Mouse (Mus musculus) testis, adult 2 months (tissue): ENCODE measurements around the gene Cldn6. TPM values are rescaled to one million over a fixed set of nuclear protein-coding genes. Genes with fewer than 3 reads are reported as not detected.
A peak's percentile ranks its signal among the peaks of the same experiment; 100 is the strongest.

ENCODE experiments used
- H3K27ac ChIP-seq: fragments of 200-500 bp; 2 replicates; pipeline ENCODE4 v1.5.1; 2012; ENCODE audit warnings: low read depth, low read length; ENCODE audit not compliant: control insufficient read depth, insufficient read depth
- H3K27me3 ChIP-seq: fragments of 200-500 bp; 2 replicates; pipeline ENCODE4 v1.6.1; 2012; ENCODE audit warnings: mild to moderate bottlenecking, low read length, moderate library complexity; ENCODE audit not compliant: control insufficient read depth, insufficient read depth
- H3K36me3 ChIP-seq: fragments of 200-500 bp; 2 replicates; pipeline ENCODE4 v1.6.1; 2012; ENCODE audit warnings: mild to moderate bottlenecking, low read length; ENCODE audit not compliant: control insufficient read depth, insufficient read depth
- H3K4me1 ChIP-seq: fragments of 200-500 bp; 2 replicates; pipeline ENCODE4 v1.6.1; 2012; ENCODE audit warnings: low read length; ENCODE audit not compliant: control insufficient read depth, insufficient read depth
- H3K4me3 ChIP-seq: fragments of 200-500 bp; 2 replicates; pipeline ENCODE4 v1.5.1; 2012; ENCODE audit warnings: low read depth, mild to moderate bottlenecking, low read length, moderate library complexity, mixed read lengths; ENCODE audit not compliant: control insufficient read depth
- CTCF ChIP-seq: fragments of 200-500 bp; IDR thresholded peaks from 2 replicates; pipeline ENCODE4 v1.5.1; 2012; ENCODE audit warnings: low read depth, mild to moderate bottlenecking, inconsistent platforms, low read length, moderate library complexity; ENCODE audit not compliant: control insufficient read depth, insufficient read depth, insufficient replicate concordance
- POLR2A ChIP-seq: fragments of 200-500 bp; IDR thresholded peaks from 2 replicates; pipeline ENCODE4 v1.6.1; 2012; ENCODE audit warnings: low read depth, mild to moderate bottlenecking, inconsistent platforms, low read length, moderate library complexity; ENCODE audit not compliant: control insufficient read depth
- polyA plus RNA-seq: library from polyadenylated mRNA; depleted of rRNA; stranded (reverse); fragments of >200 nt; gene quantifications from 2 replicates; pipeline ENCODE4 v1.2.3, GENCODE M21; 2012

Cldn6 gene
- polyA plus RNA-seq, 1 experiment, result 0.19 TPM

DNA sequence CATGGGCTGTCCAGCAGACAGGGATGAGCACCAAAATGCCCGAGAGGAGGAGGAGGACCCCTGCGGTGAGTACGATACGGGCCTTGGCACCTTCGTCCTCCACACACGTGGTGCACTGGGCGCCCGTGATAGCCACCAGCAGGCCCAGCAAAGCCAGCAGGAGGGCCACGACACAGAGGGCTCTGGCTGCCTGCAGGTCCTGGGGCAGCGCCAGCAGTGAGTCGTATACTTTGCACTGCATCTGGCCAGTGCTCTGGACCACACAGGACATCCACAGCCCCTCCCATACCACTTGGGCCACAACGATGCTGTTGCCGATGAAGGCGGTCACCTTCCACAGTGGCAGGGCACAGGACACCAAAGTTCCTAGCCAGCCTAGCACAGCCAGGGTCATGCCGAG is 4.2 kb downstream of the Cldn6 start:
- Histone ChIP-seq H3K27ac (no peak overlapping the region), H3K36me3 (no peaks in the 10 kb centered on the region), H3K4me3 (no peak overlapping the region), H3K4me1 (peaks cover 5% of the 10 kb centered on the region), H3K27me3 (no peaks in the 10 kb centered on the region; the same call in 1 of the 2 replicates)
- TF ChIP-seq CTCF (no peak), POLR2A (no peak)

DNA sequence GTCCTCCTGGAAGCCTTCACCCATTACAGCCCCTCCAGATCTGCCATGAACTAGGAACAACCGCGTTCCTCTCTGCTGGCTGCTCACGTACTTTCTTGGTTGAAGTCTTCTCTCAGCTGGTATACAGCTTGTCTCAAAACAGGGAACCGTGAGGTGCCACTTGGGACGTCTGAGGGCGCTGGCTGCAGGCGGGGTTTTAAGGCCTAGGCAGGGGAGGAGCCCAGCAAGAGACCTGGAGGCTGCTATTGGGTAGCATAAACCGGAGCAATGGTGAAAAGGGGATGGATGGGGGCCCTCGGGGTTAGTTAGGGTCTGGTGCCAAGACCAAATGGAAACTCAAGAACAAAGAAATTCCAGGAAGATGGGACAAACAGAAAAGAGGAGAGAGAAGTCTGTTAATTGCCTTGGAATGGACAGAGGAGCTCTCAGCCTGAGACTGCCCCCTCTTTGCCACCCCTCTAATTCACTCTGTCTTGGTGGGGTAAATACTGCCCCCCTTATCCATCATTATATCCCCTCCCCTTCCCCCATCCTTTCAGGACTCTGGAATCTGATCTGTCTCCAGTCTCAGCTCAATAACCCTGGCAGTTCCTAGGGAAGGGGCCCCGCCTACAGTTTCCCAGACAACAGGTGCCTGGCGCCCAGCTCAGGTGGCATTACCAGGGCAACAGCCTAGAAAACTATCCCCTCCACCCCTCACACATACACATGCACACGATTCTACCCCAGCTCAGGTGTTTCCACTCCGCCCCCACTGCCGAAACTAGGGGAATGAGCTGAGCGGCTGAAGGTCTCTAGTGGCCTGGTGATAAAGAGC is 5.0 kb downstream of the Cldn6 start, which contains the start of gene Cldn9:
Cldn9 (minus strand) TSS at position 171 of the 817 bp plus-strand sequence.
- no peaks in the 10 kb centered on the region; the same call in 1 of the 2 replicates for H3K27me3 ChIP-seq
- H3K36me3 ChIP-seq, result no peaks in the 10 kb centered on the region
- TF ChIP-seq POLR2A, result no peak
- TF ChIP-seq CTCF, result no peak
- no peak within 1 kb of the TSS for H3K4me3 ChIP-seq
- H3K27ac ChIP-seq, result no peak within 1 kb of the TSS
- H3K4me1 ChIP-seq, result peaks cover 3% of the 10 kb centered on the region; the same call in 1 of the 2 replicates

DNA sequence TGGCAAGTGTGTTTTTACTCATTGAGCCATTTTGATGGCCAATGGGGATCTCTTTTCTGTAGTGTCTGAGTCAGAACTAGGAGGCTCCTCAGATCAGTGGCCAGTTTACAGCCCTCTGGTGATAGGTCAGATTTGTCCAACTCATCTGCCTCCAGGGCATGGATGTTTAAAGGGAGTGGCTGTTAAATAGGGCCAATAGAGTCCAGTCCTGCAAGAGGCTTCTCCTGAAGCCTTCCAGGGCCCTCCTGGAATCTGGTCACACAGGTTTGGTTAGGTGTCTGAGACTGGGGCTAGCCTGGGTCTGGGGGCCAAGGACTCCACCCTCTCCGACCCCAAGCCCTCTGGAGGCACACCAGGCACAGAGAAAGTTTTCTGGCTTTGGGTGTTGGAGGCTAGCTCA is 15.4 kb downstream of the Cldn6 start:
- no peak overlapping the region for H3K4me3 ChIP-seq
- H3K27ac ChIP-seq, result no peak overlapping the region
- no peaks in the 10 kb centered on the region for H3K27me3 ChIP-seq
- no peaks in the 10 kb centered on the region; the same call in 1 of the 2 replicates for H3K4me1 ChIP-seq
- H3K36me3 ChIP-seq, result no peaks in the 10 kb centered on the region
- no peak for TF ChIP-seq POLR2A
- TF ChIP-seq CTCF, result no peak

DNA sequence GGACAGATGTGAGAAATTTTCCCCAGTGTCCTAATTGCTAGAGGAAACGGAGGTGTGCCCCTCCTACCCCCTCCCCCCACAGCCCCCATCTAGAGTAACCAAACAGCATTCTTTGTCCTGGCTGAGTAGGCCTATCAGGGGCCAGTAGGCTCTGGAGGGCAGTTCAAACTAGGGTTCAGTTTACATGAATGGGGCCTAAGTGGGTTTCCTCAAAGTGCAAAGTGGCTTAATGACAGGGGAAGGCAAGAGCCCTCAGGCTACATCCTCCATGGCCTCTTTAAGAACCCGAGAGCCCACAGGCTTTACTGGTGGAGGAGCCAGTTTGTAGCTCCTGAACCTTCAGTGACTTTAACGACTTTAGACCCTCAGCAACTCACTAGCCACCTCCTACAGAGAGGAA is 16.8 kb downstream of the Cldn6 start:
- Histone ChIP-seq H3K27me3 (no peaks in the 10 kb centered on the region), H3K36me3 (no peaks in the 10 kb centered on the region), H3K4me3 (no peak overlapping the region), H3K4me1 (peaks cover 7% of the 10 kb centered on the region), H3K27ac (no peak overlapping the region)
- TF ChIP-seq CTCF (no peak), POLR2A (no peak)

DNA sequence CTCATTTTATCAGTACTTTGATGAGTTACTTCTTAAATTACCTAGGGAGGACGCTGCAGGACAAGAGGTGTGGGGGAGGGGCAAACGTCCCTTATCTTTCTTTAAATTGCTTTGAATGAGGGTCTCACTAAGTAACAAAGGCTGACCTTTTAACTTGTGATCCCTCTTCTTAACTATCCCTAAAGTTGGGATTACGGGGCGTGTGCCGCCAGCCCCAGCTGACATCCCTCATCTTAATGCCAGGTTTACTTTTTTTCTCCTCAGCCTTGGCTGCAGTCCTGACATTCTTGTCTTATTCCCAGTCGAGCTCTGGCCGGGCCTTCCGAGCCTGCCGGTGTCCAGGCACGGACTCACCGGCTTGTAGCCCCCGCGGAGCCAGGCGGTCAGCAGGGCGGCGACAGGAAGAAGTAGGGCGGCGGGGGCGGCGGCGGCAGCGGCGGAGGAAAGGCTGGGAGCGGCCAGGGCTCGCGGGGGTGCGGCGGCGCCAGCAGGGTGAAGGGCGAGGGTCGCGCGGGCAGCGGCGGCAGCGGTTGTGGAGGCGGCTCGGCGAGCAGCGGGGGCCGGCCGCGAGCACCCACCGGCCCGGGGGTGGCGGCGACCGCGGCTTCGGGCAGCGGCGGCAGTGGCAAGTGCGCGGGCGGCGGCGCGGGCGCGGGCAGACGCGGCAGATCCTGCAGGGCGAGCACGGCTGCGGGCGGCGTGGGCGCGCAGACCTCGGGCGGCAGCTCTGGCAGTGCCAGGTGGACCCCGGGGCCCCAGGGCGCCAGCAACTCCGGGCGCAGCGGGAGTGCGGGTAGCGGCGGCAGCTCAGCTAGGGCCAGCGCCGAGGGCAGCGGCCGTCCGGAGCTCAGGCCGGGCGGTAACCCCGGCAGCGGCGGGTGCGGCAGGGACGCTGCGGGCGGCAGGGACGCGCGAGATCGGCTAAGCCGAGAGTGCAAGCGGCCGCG is 20.4 kb downstream of the Cldn6 start:
- Histone ChIP-seq H3K27ac (no peak overlapping the region), H3K4me3 (peak overlapping the region; percentile 66), H3K27me3 (no peaks in the 10 kb centered on the region), H3K4me1 (peaks cover 7% of the 10 kb centered on the region), H3K36me3 (no peaks in the 10 kb centered on the region)
- TF ChIP-seq CTCF (no peak), POLR2A (no peak)

DNA sequence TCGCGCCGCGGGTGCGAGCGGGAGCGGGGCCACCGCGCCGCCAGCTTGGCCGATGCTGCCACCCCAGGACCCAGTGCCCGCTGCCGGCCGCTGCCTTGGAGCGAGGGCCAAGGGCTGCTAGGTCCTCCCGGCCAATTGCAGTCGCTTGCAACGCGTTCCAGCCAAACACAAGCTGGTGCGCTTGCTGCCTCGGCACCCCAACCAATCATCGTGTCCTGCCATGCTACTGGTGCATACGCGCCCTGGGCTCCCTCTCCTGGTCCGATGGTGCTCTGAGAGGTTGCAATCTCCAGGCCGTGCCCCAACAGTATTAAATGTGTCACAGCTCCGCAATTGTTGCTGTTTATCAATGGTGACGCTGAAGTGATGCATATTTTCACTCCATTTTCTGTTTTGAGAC is 21.0 kb downstream of the Cldn6 start:
- Histone ChIP-seq H3K4me3 (peak overlapping the region; percentile 66), H3K27me3 (no peaks in the 10 kb centered on the region), H3K4me1 (peaks cover 7% of the 10 kb centered on the region), H3K36me3 (no peaks in the 10 kb centered on the region), H3K27ac (no peak overlapping the region)
- TF ChIP-seq POLR2A (no peak), CTCF (peak; percentile 50; the same call in 1 of the 2 replicates)

DNA sequence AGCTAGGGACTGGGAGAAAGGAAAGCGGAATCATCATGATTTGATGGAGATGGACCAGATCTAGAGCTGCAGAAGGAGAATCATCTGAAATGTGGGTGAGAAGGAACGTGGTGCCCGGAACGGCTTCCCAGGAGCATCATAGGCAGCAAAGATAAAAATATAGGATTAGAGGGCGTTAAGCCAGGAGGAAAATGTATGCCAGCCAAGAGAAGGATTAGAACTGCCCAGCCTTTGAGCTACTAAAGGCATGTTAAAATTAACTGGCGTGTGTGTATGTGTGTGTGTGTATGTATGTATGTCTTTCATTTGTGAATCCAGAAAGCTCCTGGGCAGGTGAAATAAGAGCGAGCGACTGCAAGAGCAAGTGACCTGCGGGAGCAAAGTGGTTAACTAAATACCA is 24.3 kb downstream of the Cldn6 start:
- no peak overlapping the region for H3K4me3 ChIP-seq
- TF ChIP-seq CTCF (no peak), POLR2A (no peak)
- H3K27ac ChIP-seq, result no peak overlapping the region
- H3K4me1 ChIP-seq, result peaks cover 7% of the 10 kb centered on the region
- H3K36me3 ChIP-seq, result no peaks in the 10 kb centered on the region
- no peaks in the 10 kb centered on the region for H3K27me3 ChIP-seq
